Comparison of ENCODE assay signal across 16 mouse cellular contexts in genomic region chr4:139804896-139805295, GRCm38 (mm10). TPM values are rescaled to one million over a fixed set of nuclear protein-coding genes. Genes with fewer than 3 reads are reported as not detected.
"Had no signal": no experiment of that assay in that cellular context is flagged by ENCODE, and none has a peak within 500 bp of the region (broad histone marks: within the 10 kb centered on the region; RNA-seq: fewer than 3 reads in every experiment).

No protein-coding gene starts in this region.

- H3K4me2 ChIP-seq: limb, embryonic 15.5 days; liver, embryonic 12.5 days; lung, embryonic 14.5 days; midbrain, embryonic 11.5 days had no signal

- H3K4me3 ChIP-seq: left cerebral cortex, adult 2 months; limb, embryonic 15.5 days; liver, embryonic 12.5 days had no signal

- ATAC-seq: liver, embryonic 12.5 days; midbrain, embryonic 16.5 days had no signal

- H3K36me3 ChIP-seq: limb, embryonic 15.5 days; liver, embryonic 12.5 days had no signal

- H3K9me3 ChIP-seq: limb, embryonic 15.5 days; liver, embryonic 12.5 days had no signal

- H3K4me1 ChIP-seq: liver, embryonic 12.5 days had no signal

- DNase-seq: kidney, adult 8-10 months; kidney, postnatal 25 days; lung, embryonic 14.5 days; lung, postnatal 10 days; lung, postnatal 4 days had no signal

- H3K27ac ChIP-seq: left cerebral cortex, adult 2 months; limb, embryonic 15.5 days; liver, embryonic 12.5 days; stomach, postnatal 0 days had no signal

- H3K9ac ChIP-seq: limb, embryonic 15.5 days; liver, embryonic 12.5 days; lung, embryonic 14.5 days had no signal

RNA-seq across cellular contexts. Expression of gene Pax7, which starts 28.4 kb away (rescaled TPM):
- total RNA-seq: layer of hippocampus, postnatal 25 days; left cerebral cortex, adult 2 months; left cerebral cortex, postnatal 25 days; megakaryocyte, adult 5-6 weeks had no signal
- polyA plus RNA-seq: kidney, embryonic 16.5 days; liver, embryonic 12.5 days; liver, embryonic 16.5 days; lung, embryonic 14.5 days; stomach, postnatal 0 days had no signal
